Mouse (Mus musculus) gastrocnemius, postnatal 14 days (tissue): ENCODE results near the gene Elp6. TPM values are rescaled to one million over a fixed set of nuclear protein-coding genes. Genes with fewer than 3 reads are reported as not detected.

Experiments
- DNase-seq: peaks from one replicate; pipeline ENCODE4 v3.0.0; 2021; ENCODE audit warnings: mixed read lengths
- intact Hi-C: fragments of 180-260 bp; cut with DNase I; formaldehyde crosslinking; loops from one replicate; pipeline ENCODE4 v1.15.1; 2025; ENCODE audit warnings: low total_unique reads
- long read RNA-seq, 2 experiments: library from polyadenylated mRNA; stranded (forward); transcript quantifications; one replicate each; pipeline ENCODE4 v2.0.0; 2021
- total RNA-seq, 2 experiments: library from RNA; stranded (reverse); gene quantifications; 2 replicates each; pipeline ENCODE4 v1.2.3; 2021

Elp6 gene
- total RNA-seq, result 1 to 10 TPM; 2.5 to 3.9 TPM
- long read RNA-seq, experiment 1, transcript Elp6-205 (7 exons, 1,304 nt), result major isoform, 5 of 6 reads
- long read RNA-seq, experiment 1, partial matches to known transcripts, result 1 of 6 reads
- long read RNA-seq, experiment 1, other reads (novel, unspliced or antisense), result 0 of 6 reads
- long read RNA-seq, experiment 2, transcript Elp6-205 (7 exons, 1,304 nt), result major isoform, 11 of 12 reads
- long read RNA-seq, experiment 2, partial matches to known transcripts, result 1 of 12 reads
- long read RNA-seq, experiment 2, other reads (novel, unspliced or antisense), result 0 of 12 reads

- peak; percentile 89 for DNase-seq
- intact Hi-C loops, result no loop called here
These were observed at the start of gene Elp6 for GRCm38 (mm10) chr9:110304969-110305651. Gene Elp6 (plus strand): TSS chr9:110305173.

GRCm38 (mm10) chr9:110255407-110256019, 49.5 kb upstream of the Elp6 start:
- intact Hi-C loops, result no loop called here

GRCm38 (mm10) chr9:110258646-110259045, 46.3 kb upstream of the Elp6 start:
- intact Hi-C loops, result no loop called here
- no peak for DNase-seq

More at GRCm38 (mm10) chr9:110255407-110256019, 49.5 kb upstream of the Elp6 start:
- DNase-seq, result no peak

GRCm38 (mm10) chr9:110259118-110259517, 45.9 kb upstream of the Elp6 start:
- DNase-seq, result no peak
- intact Hi-C loops, result no loop called here

- no peak for DNase-seq
- intact Hi-C loops, result no loop called here
These were observed 41.8 kb upstream of the Elp6 start for GRCm38 (mm10) chr9:110263181-110263580.

- intact Hi-C loops, result no loop called here
- DNase-seq, result no peak
These were observed 40.0 kb upstream of the Elp6 start for GRCm38 (mm10) chr9:110264991-110265390.

- intact Hi-C loops, result no loop called here
These were observed 36.6 kb upstream of the Elp6 start for GRCm38 (mm10) chr9:110268416-110268815.

GRCm38 (mm10) chr9:110272330-110272729, 32.6 kb upstream of the Elp6 start:
- DNase-seq, result no peak
- intact Hi-C loops, result no loop called here

More at GRCm38 (mm10) chr9:110268416-110268815, 36.6 kb upstream of the Elp6 start:
- DNase-seq, result no peak

- intact Hi-C loops, result no loop called here
- DNase-seq, result no peak
These were observed 31.5 kb upstream of the Elp6 start for GRCm38 (mm10) chr9:110273507-110273906.

GRCm38 (mm10) chr9:110275882-110276281, 29.1 kb upstream of the Elp6 start:
- no peak for DNase-seq
- intact Hi-C loops, result no loop called here

- intact Hi-C loops, result no loop called here
- no peak for DNase-seq
These were observed 27.5 kb upstream of the Elp6 start for GRCm38 (mm10) chr9:110277431-110277881.

- no peak for DNase-seq
- intact Hi-C loops, result no loop called here
These were observed 20.8 kb upstream of the Elp6 start for GRCm38 (mm10) chr9:110284075-110284697.

GRCm38 (mm10) chr9:110287321-110287924, 17.6 kb upstream of the Elp6 start:
- intact Hi-C loops, result no loop called here
- no peak for DNase-seq

GRCm38 (mm10) chr9:110293254-110293718, 11.7 kb upstream of the Elp6 start:
- intact Hi-C loops, result loop anchor here (10.0 kb wide), 1 partner anchor 118 kb away; no protein-coding TSS in a partner anchor
- no peak for DNase-seq

- intact Hi-C loops, result loop anchor here (10.0 kb wide), 1 partner anchor 119 kb away; no protein-coding TSS in a partner anchor
- no peak for DNase-seq
These were observed 11.0 kb upstream of the Elp6 start for GRCm38 (mm10) chr9:110293873-110294415.

- intact Hi-C loops, result loop anchor here (5.0 to 10.0 kb wide), 2 partner anchors 120 to 402 kb away; no protein-coding TSS in a partner anchor
- DNase-seq, result no peak
These were observed 10.2 kb upstream of the Elp6 start for GRCm38 (mm10) chr9:110294786-110295185.

GRCm38 (mm10) chr9:110296867-110297627, 7.9 kb upstream of the Elp6 start:
- DNase-seq, result peak; percentile 78
- intact Hi-C loops, result loop anchor here (5.0 to 10.0 kb wide), 2 partner anchors 122 to 405 kb away; no protein-coding TSS in a partner anchor

GRCm38 (mm10) chr9:110304516-110304915, 457 bp upstream of the Elp6 start:
- intact Hi-C loops, result no loop called here
- DNase-seq, result no peak
